Comparison of ENCODE assay signal across 22 mouse cellular contexts in the genomic region with DNA sequence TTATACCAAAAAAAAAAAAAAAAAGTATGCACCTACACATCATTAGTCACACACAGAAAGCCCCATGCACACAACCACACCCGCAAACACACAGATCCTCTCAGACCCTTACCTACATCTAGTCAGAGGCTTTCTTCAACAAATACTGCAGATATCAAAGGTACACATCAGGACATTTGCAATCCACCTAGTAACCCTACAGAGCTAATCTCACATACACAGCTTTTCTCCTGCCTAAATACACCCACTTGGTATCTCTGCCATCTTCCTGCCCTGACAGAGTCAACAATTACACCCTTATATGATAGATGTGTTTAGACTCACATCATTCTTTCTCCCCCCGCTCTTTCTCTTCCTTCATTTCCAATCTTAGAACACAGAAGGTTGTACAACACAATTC. TPM values are rescaled to one million over a fixed set of nuclear protein-coding genes. Genes with fewer than 3 reads are reported as not detected.
DNase-seq lines count a peak whose midpoint lies in the region; ATAC-seq and TF ChIP-seq lines count a peak whose summit lies in the region.
"Had no signal": no experiment of that assay in that cellular context is flagged by ENCODE, and none has a peak within 500 bp of the region (broad histone marks: within the 10 kb centered on the region; RNA-seq: fewer than 3 reads in every experiment).

No protein-coding gene starts in this region.

- no peak overlapping the region for H3K27ac ChIP-seq in liver, embryonic 11.5 days (ENCODE audit: low read depth, low read length)
- H3K27ac ChIP-seq in liver, embryonic 13.5 days, result no peak overlapping the region
- no peak overlapping the region for H3K27ac ChIP-seq in liver, postnatal 0 days (ENCODE audit: low read depth)
- H3K27ac ChIP-seq: embryonic facial prominence, embryonic 15.5 days; heart, adult 2 months; heart, embryonic 15.5 days had no signal

- no peak overlapping the region for H3K4me3 ChIP-seq in liver, embryonic 11.5 days (ENCODE audit: low read depth, low read length)
- no peak overlapping the region for H3K4me3 ChIP-seq in liver, embryonic 13.5 days (replicated peaks)
- H3K4me3 ChIP-seq in liver, postnatal 0 days (ENCODE audit: low read depth, low read length), result no peak overlapping the region
- H3K4me3 ChIP-seq: heart, adult 2 months had no signal

- DNase-seq in liver, embryonic 11.5 days (ENCODE audit: low spot score), result no peak
- DNase-seq in liver, result no peak
- no peak for DNase-seq in liver, embryonic 13.5 days
- no peak for DNase-seq in liver, postnatal 0 days
- DNase-seq in urinary bladder, postnatal 36 days (ENCODE audit: low spot score in 2 of 2), result no peak
- DNase-seq in Muller cell, postnatal 12 days (ENCODE audit: inconsistent ontology term), result no peak
- DNase-seq in cerebellum, postnatal 14 days, result no peak
- DNase-seq: adrenal gland, postnatal 14 days; B cell, adult 2 months; cerebellum, adult 2 months; cerebellum, postnatal 10 days; embryo, embryonic 11 days; heart, adult 2 months had no signal

- 0 out of 2 replicates have a peak, but pooled peaks have one; percentile 8 for TF ChIP-seq EP300 in liver, postnatal 0 days (IDR thresholded peaks at IDR 0.05; ENCODE audit: low read depth)

- peaks cover 5% of the 10 kb centered on the region for H3K4me1 ChIP-seq in liver, embryonic 11.5 days (replicated peaks; ENCODE audit: control insufficient read depth, insufficient read depth, low read length)
- peaks cover 29% of the 10 kb centered on the region for H3K4me1 ChIP-seq in liver, embryonic 13.5 days (replicated peaks)
- peaks cover 4% of the 10 kb centered on the region; the same call in 1 of the 2 replicates for H3K4me1 ChIP-seq in liver, postnatal 0 days (ENCODE audit: insufficient read depth)

- peak; percentile 50 for ATAC-seq in liver, embryonic 11.5 days (replicated peaks; ENCODE audit: low FRiP score)
- ATAC-seq in liver, embryonic 13.5 days (ENCODE audit: low read depth), result peak; percentile 60
- no peak for ATAC-seq in liver, postnatal 0 days
- ATAC-seq: activated CD4-positive, CD25-positive, alpha-beta regulatory T cell, adult 4 months; CD4-positive, CD25-positive, alpha-beta regulatory T cell, adult 4 months; Patski had no signal

- H3K36me3 ChIP-seq in liver, embryonic 11.5 days (ENCODE audit: control insufficient read depth, insufficient read depth, low read length), result no peaks in the 10 kb centered on the region
- no peaks in the 10 kb centered on the region for H3K36me3 ChIP-seq in liver, embryonic 13.5 days
- H3K36me3 ChIP-seq in liver, postnatal 0 days (replicated peaks; ENCODE audit: insufficient read depth, low read length), result no peaks in the 10 kb centered on the region
- H3K36me3 ChIP-seq: embryonic facial prominence, embryonic 15.5 days; forebrain, embryonic 10.5 days; G1E; heart, embryonic 15.5 days; hindbrain, embryonic 10.5 days had no signal

- H3K9ac ChIP-seq in liver, embryonic 11.5 days (ENCODE audit: low read depth, low read length), result no peak overlapping the region
- no peak overlapping the region for H3K9ac ChIP-seq in liver, embryonic 13.5 days
- H3K9ac ChIP-seq in liver, postnatal 0 days (replicated peaks), result no peak overlapping the region
- H3K9ac ChIP-seq: heart, embryonic 15.5 days had no signal

- 82% methylated on average over 2 of the region's 2 CpGs for WGBS in liver, embryonic 11.5 days
- 32% methylated on average over 2 of the region's 2 CpGs for WGBS in liver, embryonic 13.5 days (ENCODE audit: insufficient replicate concordance)
- 73% methylated on average over 2 of the region's 2 CpGs for WGBS in liver, postnatal 0 days (ENCODE audit: insufficient replicate concordance)

- TF ChIP-seq CTCF in liver, postnatal 0 days (IDR thresholded peaks at IDR 0.05; ENCODE audit: low read depth), result no peak

- H3K4me2 ChIP-seq in liver, embryonic 11.5 days, result peak overlapping the region; percentile 21; the same call in 1 of the 2 replicates
- peak overlapping the region; percentile 95 for H3K4me2 ChIP-seq in liver, embryonic 13.5 days
- no peak overlapping the region for H3K4me2 ChIP-seq in liver, postnatal 0 days (ENCODE audit: low read depth, low read length)

- H3K9me3 ChIP-seq in liver, embryonic 11.5 days (ENCODE audit: control insufficient read depth, low read length), result no peaks in the 10 kb centered on the region
- no peaks in the 10 kb centered on the region for H3K9me3 ChIP-seq in liver, embryonic 13.5 days (replicated peaks)
- no peaks in the 10 kb centered on the region for H3K9me3 ChIP-seq in liver, postnatal 0 days (ENCODE audit: low read length)
- H3K9me3 ChIP-seq: embryonic facial prominence, embryonic 15.5 days; forebrain, embryonic 10.5 days; G1E; heart, embryonic 15.5 days; hindbrain, embryonic 10.5 days had no signal

- peaks cover 8% of the 10 kb centered on the region; the same call in 1 of the 2 replicates for H3K27me3 ChIP-seq in liver, embryonic 11.5 days (replicated peaks; ENCODE audit: control insufficient read depth, insufficient read depth, low read length)
- H3K27me3 ChIP-seq in liver, embryonic 13.5 days, result peaks cover 12% of the 10 kb centered on the region; the same call in 1 of the 2 replicates
- peaks cover 10% of the 10 kb centered on the region; the same call in 1 of the 2 replicates for H3K27me3 ChIP-seq in liver, postnatal 0 days (ENCODE audit: insufficient read depth, low read length)
- H3K27me3 ChIP-seq: Patski had no signal

RNA-seq across cellular contexts. Expression of a gene that starts 0.6 kb away (rescaled TPM):
- polyA plus RNA-seq in liver, embryonic 11.5 days (2014; fragmentation: Nextera tagmentation; extraction: Ambion mirVana), result 3.5 and 3.9 TPM in 2 replicates
- polyA plus RNA-seq in liver, embryonic 13.5 days (2015; fragmentation: Nextera tagmentation; extraction: Ambion mirVana), result 1.3 and 1.4 TPM in 2 replicates
- polyA plus RNA-seq in liver, postnatal 0 days (2015; fragmentation: Nextera tagmentation; extraction: Ambion mirVana), result 2.4 and 2.6 TPM in 2 replicates
- polyA plus RNA-seq: activated CD4-positive, CD25-positive, alpha-beta regulatory T cell, adult 4 months; CD4-positive, CD25-positive, alpha-beta regulatory T cell, adult 4 months; G1E had no signal

RNA-seq across cellular contexts. Expression of a gene that starts 18.7 kb away (rescaled TPM):
- 3.0 and 4.9 TPM in 2 replicates for polyA plus RNA-seq in liver, embryonic 11.5 days (2014; fragmentation: Nextera tagmentation; extraction: Ambion mirVana)
- polyA plus RNA-seq in liver, embryonic 13.5 days (2015; fragmentation: Nextera tagmentation; extraction: Ambion mirVana), result 2.5 and 2.8 TPM in 2 replicates
- 0.89 and 1.0 TPM in 2 replicates for polyA plus RNA-seq in liver, postnatal 0 days (2015; fragmentation: Nextera tagmentation; extraction: Ambion mirVana)
- polyA plus RNA-seq: activated CD4-positive, CD25-positive, alpha-beta regulatory T cell, adult 4 months; erythroblast, embryonic 14.5 days; G1E; heart, adult 2 months had no signal

RNA-seq across cellular contexts. Expression of a gene that starts 34.7 kb away (rescaled TPM):
- polyA plus RNA-seq in liver, embryonic 11.5 days (2014; fragmentation: Nextera tagmentation; extraction: Ambion mirVana), result 60.5 and 66.8 TPM in 2 replicates
- 34.9 and 35.3 TPM in 2 replicates for polyA plus RNA-seq in liver, embryonic 13.5 days (2015; fragmentation: Nextera tagmentation; extraction: Ambion mirVana)
- polyA plus RNA-seq in liver, postnatal 0 days (2015; fragmentation: Nextera tagmentation; extraction: Ambion mirVana), result 13.2 and 15.9 TPM in 2 replicates

RNA-seq across cellular contexts. Expression of a gene that starts 34.9 kb away (rescaled TPM):
- polyA plus RNA-seq in liver, embryonic 11.5 days (2014; fragmentation: Nextera tagmentation; extraction: Ambion mirVana), result 102 and 111 TPM in 2 replicates
- 93.4 and 99.6 TPM in 2 replicates for polyA plus RNA-seq in liver, embryonic 13.5 days (2015; fragmentation: Nextera tagmentation; extraction: Ambion mirVana)
- 88.9 and 91.2 TPM in 2 replicates for polyA plus RNA-seq in liver, postnatal 0 days (2015; fragmentation: Nextera tagmentation; extraction: Ambion mirVana)

RNA-seq across cellular contexts. Expression of a gene that starts 38.9 kb away (rescaled TPM):
- polyA plus RNA-seq in liver, embryonic 11.5 days (2014; fragmentation: Nextera tagmentation; extraction: Ambion mirVana), result 0.40 TPM in 1 of 2 replicates, not detected in the other
- polyA plus RNA-seq in liver, embryonic 13.5 days (2015; fragmentation: Nextera tagmentation; extraction: Ambion mirVana), result not detected in 2 replicates
- 0.07 TPM in 1 of 2 replicates, not detected in the other for polyA plus RNA-seq in liver, postnatal 0 days (2015; fragmentation: Nextera tagmentation; extraction: Ambion mirVana)
- polyA plus RNA-seq: activated CD4-positive, CD25-positive, alpha-beta regulatory T cell, adult 4 months; CD4-positive, CD25-positive, alpha-beta regulatory T cell, adult 4 months; erythroblast, embryonic 14.5 days; G1E; heart, adult 2 months; hindbrain, embryonic 10.5 days; Patski had no signal
